Mouse (Mus musculus): ENCODE measurements around the gene Atp6v0a4.

GRCm38 (mm10) chr6:38023284-38023683 lies 101.1 kb downstream of the Atp6v0a4 start:
- TF ChIP-seq POLR2A (IDR thresholded peaks at IDR 0.05; ENCODE audit: insufficient read length, low read depth) (no peak), TCF12 (IDR thresholded peaks at IDR 0.05; ENCODE audit: insufficient read depth, poor library complexity, severe bottlenecking) (no peak), MAX (IDR thresholded peaks at IDR 0.05; ENCODE audit: low read depth) (no peak), USF1 (IDR thresholded peaks at IDR 0.05; ENCODE audit: low read depth) (no peak)
